Mouse (Mus musculus) CH12.LX (cell line): ENCODE measurements around the gene Gm21964. TPM values are rescaled to one million over a fixed set of nuclear protein-coding genes. Genes with fewer than 3 reads are reported as not detected.

Experiments
- DNase-seq: peaks from one replicate; pipeline ENCODE4 v3.0.0-alpha.2; 2013; ENCODE audit errors: extremely low read depth
- H3K27ac ChIP-seq: 2 replicates; pipeline ENCODE4 v1.5.1; 2012; ENCODE audit warnings: low read depth, mild to moderate bottlenecking, control low read depth, moderate library complexity; ENCODE audit not compliant: insufficient read depth
- H3K27me3 ChIP-seq: replicated peaks from 2 replicates; pipeline ENCODE3; 2012; ENCODE audit warnings: inconsistent platforms
- H3K36me3 ChIP-seq, 2 experiments: replicated peaks in 1 of 2; 2 replicates each; pipeline versions ENCODE3 to v1.6.1; 2012; ENCODE audit warnings: inconsistent platforms in 1 of 2, low read length in 1 of 2, mild to moderate bottlenecking in 1 of 2, mixed read lengths in 1 of 2, moderate library complexity in 1 of 2; ENCODE audit not compliant: control insufficient read depth in 1 of 2, insufficient read depth in 1 of 2
- H3K4me1 ChIP-seq, 2 experiments: 2 replicates each; pipeline ENCODE4 v1.6.1; 2012; ENCODE audit warnings: inconsistent platforms in 1 of 2, moderate library complexity in 1 of 2; ENCODE audit not compliant: insufficient read depth in 2 of 2, control insufficient read depth in 1 of 2
- H3K4me2 ChIP-seq: 2 replicates; pipeline ENCODE4 v1.6.1; 2012; ENCODE audit warnings: low read depth, mild to moderate bottlenecking, control low read depth; ENCODE audit not compliant: poor library complexity, insufficient read depth, severe bottlenecking
- H3K4me3 ChIP-seq, 3 experiments: fragments of 150-350 bp in 1 of 3; sonication (generic) in 1 of 3; replicated peaks in 1 of 3; 2 replicates each; pipeline versions ENCODE3 to v1.5.1; 2011 to 2012; ENCODE audit warnings: low read depth in 2 of 3, low read length in 2 of 3, mild to moderate bottlenecking in 2 of 3, moderate library complexity in 2 of 3, control low read depth in 1 of 3, improper control_type of control experiment in 1 of 3, inconsistent platforms in 1 of 3, mixed read lengths in 1 of 3; ENCODE audit not compliant: poor library complexity in 1 of 3
- H3K79me2 ChIP-seq: replicated peaks from 2 replicates; pipeline ENCODE4 v1.6.1; 2012; ENCODE audit warnings: mild to moderate bottlenecking, moderate library complexity; ENCODE audit not compliant: control insufficient read depth, poor library complexity, insufficient read depth, severe bottlenecking; ENCODE audit errors: extremely low read depth
- H3K9ac ChIP-seq: 2 replicates; pipeline ENCODE4 v1.6.1; 2012; ENCODE audit warnings: low read depth, mild to moderate bottlenecking, control low read depth, moderate library complexity; ENCODE audit not compliant: insufficient read depth
- H3K9me3 ChIP-seq: replicated peaks from 2 replicates; pipeline ENCODE3; 2012; ENCODE audit warnings: low read length, inconsistent platforms, mixed read lengths
- CHD2 ChIP-seq: IDR thresholded peaks from 2 replicates; pipeline ENCODE4 v1.6.1; 2011; ENCODE audit warnings: low read length, improper control_type of control experiment
- CTCF ChIP-seq, 2 experiments: IDR thresholded peaks in 1 of 2; conservative IDR thresholded peaks in 1 of 2; 2 replicates each; pipeline ENCODE4 v1.5.1; 2011 to 2012; ENCODE audit warnings: low read depth in 2 of 2, low read length in 2 of 2, improper control_type of control experiment in 1 of 2, inconsistent platforms in 1 of 2, mild to moderate bottlenecking in 1 of 2, moderate library complexity in 1 of 2
- EP300 ChIP-seq: IDR thresholded peaks from 2 replicates; pipeline ENCODE4 v1.6.1; 2011; ENCODE audit warnings: low read length, improper control_type of control experiment
- HCFC1 ChIP-seq: IDR thresholded peaks from 2 replicates; pipeline ENCODE4 v1.6.1; 2012; ENCODE audit warnings: low read depth, mild to moderate bottlenecking, inconsistent platforms, low read length, improper control_type of control experiment
- MAFK ChIP-seq: IDR thresholded peaks from 2 replicates; pipeline ENCODE4 v1.6.1; 2011; ENCODE audit warnings: low read length, improper control_type of control experiment; ENCODE audit not compliant: insufficient replicate concordance
- MEF2A ChIP-seq: IDR thresholded peaks from 2 replicates; pipeline ENCODE4 v1.6.1; 2014; ENCODE audit warnings: low read depth, mild to moderate bottlenecking, inconsistent platforms, low read length, improper control_type of control experiment, borderline replicate concordance
- MYC ChIP-seq: IDR thresholded peaks from 2 replicates; pipeline ENCODE4 v1.6.1; 2011; ENCODE audit warnings: low read depth, mild to moderate bottlenecking, improper control_type of control experiment, low read length
- POLR2A ChIP-seq: IDR thresholded peaks from 2 replicates; pipeline ENCODE4 v1.6.1; 2011; ENCODE audit warnings: low read depth, mild to moderate bottlenecking, improper control_type of control experiment, low read length
- POLR2AphosphoS2 ChIP-seq: IDR thresholded peaks from 2 replicates; pipeline ENCODE4 v1.6.1; 2011; ENCODE audit warnings: low read depth, low read length, improper control_type of control experiment
- RAD21 ChIP-seq: IDR thresholded peaks from 2 replicates; pipeline ENCODE4 v1.6.1; 2011; ENCODE audit warnings: low read depth, mild to moderate bottlenecking, low read length, improper control_type of control experiment, moderate library complexity
- RCOR1 ChIP-seq: conservative IDR thresholded peaks from 2 replicates; pipeline ENCODE4 v1.6.1; 2012; ENCODE audit warnings: low read depth, mild to moderate bottlenecking, inconsistent platforms, low read length, improper control_type of control experiment
- SMC3 ChIP-seq: IDR thresholded peaks from 2 replicates; pipeline ENCODE4 v1.6.1; 2011; ENCODE audit warnings: low read depth, low read length, improper control_type of control experiment
- USF1 ChIP-seq: IDR thresholded peaks from 2 replicates; pipeline ENCODE4 v1.6.1; 2014; ENCODE audit warnings: low read depth, mild to moderate bottlenecking, inconsistent platforms, low read length, improper control_type of control experiment
- USF2 ChIP-seq: conservative IDR thresholded peaks from 2 replicates; pipeline ENCODE4 v1.6.1; 2011; ENCODE audit warnings: low read depth, low read length, improper control_type of control experiment
- ZC3H11A ChIP-seq: IDR thresholded peaks from 2 replicates; pipeline ENCODE4 v1.6.1; 2012; ENCODE audit warnings: low read depth, mild to moderate bottlenecking, inconsistent platforms, low read length, improper control_type of control experiment
- ZKSCAN1 ChIP-seq: IDR thresholded peaks from 2 replicates; pipeline ENCODE4 v1.6.1; 2012; ENCODE audit warnings: low read depth, inconsistent platforms, low read length, improper control_type of control experiment, borderline replicate concordance
- dilution Hi-C: fragments of 300-500 bp; cut with MboI; formaldehyde crosslinking; loops from 2 replicates; pipeline ENCODE4 v1.14.3; 2020; ENCODE audit warnings: low sequenced_read_pairs; ENCODE audit not compliant: extremely low pct_unique_long_range_greater_than_20kb, extremely low pct_ligation_motif_present
- in situ Hi-C: fragments of 300-500 bp; cut with MboI; formaldehyde crosslinking; loops from 3 replicates; pipeline ENCODE4 v1.14.3; 2019; ENCODE audit warnings: low sequenced_read_pairs, low pct_ligation_motif_present, low pct_unique_long_range_greater_than_20kb, mixed read lengths
- polyA plus RNA-seq: library from polyadenylated mRNA; unstranded; fragments of >175 nt; gene quantifications from 2 replicates; pipeline ENCODE4 v1.2.1, GENCODE M21; 2012; ENCODE audit warnings: low read depth; ENCODE audit not compliant: insufficient read length
- total RNA-seq, 2 experiments: library from RNA; depleted of rRNA; stranded (reverse); fragments of 300-350 nt in 1 of 2; fragments of >200 nt in 1 of 2; gene quantifications; 2 replicates each; pipeline ENCODE4 v1.2.3; 2012 to 2014

The Gm21964 gene
- total and polyA plus RNA-seq, 3 experiments, result not detected

DNA sequence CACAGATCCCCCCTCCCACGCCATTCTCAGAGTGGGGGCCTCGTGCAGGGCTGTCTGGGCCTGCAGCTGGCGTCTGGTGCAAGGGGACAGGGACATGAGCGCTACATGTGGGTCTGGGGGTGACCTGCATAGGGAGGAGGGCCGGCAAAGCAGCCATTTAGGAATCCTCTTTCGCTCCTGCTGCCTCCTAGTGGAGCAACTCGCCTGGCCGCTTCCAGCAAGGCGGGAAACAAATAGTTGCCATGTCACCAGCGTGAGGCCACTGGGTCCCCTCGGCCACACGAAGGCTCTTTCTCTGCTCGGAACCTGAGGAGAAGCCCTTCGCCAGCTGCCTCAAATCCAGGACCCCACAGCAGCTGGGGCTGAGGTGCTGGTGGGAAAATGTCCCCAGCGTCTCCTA lies 669 bp downstream of the Gm21964 start:
- Histone ChIP-seq H3K4me2 (no peak overlapping the region), H3K36me3 (no peaks in the 10 kb centered on the region), H3K79me2 (no peaks in the 10 kb centered on the region), H3K27ac (no peak overlapping the region), H3K27me3 (peaks cover 15% of the 10 kb centered on the region), H3K9me3 (no peaks in the 10 kb centered on the region), H3K4me1 (0 out of 4 replicates have a peak, but pooled peaks cover 0 to 3% of the 10 kb centered on the region in 2 experiments), H3K9ac (no peak overlapping the region), H3K4me3 (no peak overlapping the region)
- DNase-seq, result no peak
- dilution Hi-C loops (no loop called here), in situ Hi-C loops (no loop called here)
- TF ChIP-seq CTCF (conservative IDR thresholded peaks at IDR 0.05 in 1 of 2, IDR thresholded peaks at IDR 0.05 in 1 of 2; ENCODE audit: low read depth in 2 of 2, low read length in 2 of 2) (0 out of 4 replicates have a peak, but pooled peaks of 1 of the 2 experiments have one; percentile 2), SMC3 (no peak)

- Histone ChIP-seq H3K4me2 (no peak within 1 kb of the TSS), H3K4me1 (0 out of 4 replicates have a peak, but pooled peaks cover 0 to 3% of the 10 kb centered on the region in 2 experiments), H3K27ac (no peak within 1 kb of the TSS), H3K4me3 (no peak within 1 kb of the TSS), H3K9me3 (no peaks in the 10 kb centered on the region), H3K36me3 (no peaks in the 10 kb centered on the region), H3K79me2 (no peaks in the 10 kb centered on the region), H3K9ac (no peak within 1 kb of the TSS), H3K27me3 (peaks cover 16% of the 10 kb centered on the region)
- in situ Hi-C loops (no loop called here), dilution Hi-C loops (no loop called here)
- TF ChIP-seq POLR2A (no peak), USF2 (no peak), CTCF (conservative IDR thresholded peaks at IDR 0.05 in 1 of 2, IDR thresholded peaks at IDR 0.05 in 1 of 2; ENCODE audit: low read depth in 2 of 2, low read length in 2 of 2) (peak in 1 of 2 experiments; percentile 38; a peak in 2 of 4 replicates), MYC (no peak), ZKSCAN1 (no peak)
- peak; percentile 6 for DNase-seq
Observed at GRCm38 (mm10) chr8:110102653-110103052, 1.6 kb downstream of the Gm21964 start, which contains the start of gene Gm17720. Gm17720 (minus strand) TSS chr8:110102753.

DNA sequence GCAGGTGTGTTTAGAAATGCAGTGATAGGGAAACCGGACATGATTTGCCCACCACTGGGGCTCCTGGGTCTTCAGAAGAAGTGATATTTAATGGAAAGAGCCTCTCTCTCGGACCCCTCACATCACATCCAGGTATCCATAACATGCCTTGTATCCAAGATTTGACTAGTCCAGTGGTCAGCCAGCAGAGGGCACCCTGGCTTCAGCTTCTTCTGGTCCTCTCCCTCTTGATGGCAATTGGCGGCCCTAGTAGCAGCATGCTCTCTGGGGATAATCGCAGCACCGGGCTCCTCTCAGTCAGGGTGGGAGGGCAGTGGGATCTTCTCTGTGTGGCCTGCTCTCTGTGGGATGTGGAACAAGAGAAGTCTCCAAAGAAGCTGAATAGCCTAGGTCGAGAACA lies 18.7 kb downstream of the Gm21964 start:
- Histone ChIP-seq H3K9ac (no peak overlapping the region), H3K4me2 (no peak overlapping the region), H3K79me2 (no peaks in the 10 kb centered on the region), H3K4me1 (no peaks in the 10 kb centered on the region), H3K9me3 (peaks cover 3% of the 10 kb centered on the region), H3K27me3 (peaks cover 23% of the 10 kb centered on the region), H3K27ac (no peak overlapping the region), H3K36me3 (no peaks in the 10 kb centered on the region), H3K4me3 (no peak overlapping the region)
- peak; percentile 41 for DNase-seq
- TF ChIP-seq POLR2AphosphoS2, result no peak
- no peak for TF ChIP-seq CHD2
- no peak for TF ChIP-seq MEF2A
- peak; percentile 71 for TF ChIP-seq RAD21
- TF ChIP-seq CTCF (conservative IDR thresholded peaks at IDR 0.05 in 1 of 2, IDR thresholded peaks at IDR 0.05 in 1 of 2; ENCODE audit: low read depth in 2 of 2, low read length in 2 of 2), result peak; percentile 21 to 76; a peak in 2 of 4 replicates
- TF ChIP-seq SMC3, result peak; percentile 60
- TF ChIP-seq HCFC1, result no peak
- TF ChIP-seq RCOR1, result no peak
- TF ChIP-seq MAFK, result no peak
- no peak for TF ChIP-seq EP300
- TF ChIP-seq USF2, result no peak
- no peak for TF ChIP-seq ZC3H11A
- no peak for TF ChIP-seq USF1
- dilution Hi-C loops (no loop called here), in situ Hi-C loops (loop anchor here (10.0 kb wide), 1 partner anchor 485 kb away; no protein-coding TSS in a partner anchor)
